Mouse (Mus musculus) heart, embryonic 14.5 days (tissue): ENCODE measurements at regions not wholly inside any gene's neighbourhood (a gene's known extent, or its start where the extent isn't known, plus 50 kb on each side); places are given as distances from the start of the nearest gene placed in this dataset.
A peak's percentile ranks its signal among the peaks of the same experiment; 100 is the strongest.

Source experiments
- ATAC-seq: fragments of 200-750 bp; cut with Nextera tagmentation; 2 replicates; pipeline ENCODE4 v1.8.0; 2017; ENCODE audit warnings: low read depth, moderate TSS enrichment; ENCODE audit not compliant: insufficient number of reproducible peaks, insufficient read depth, low FRiP score
- H3K27ac ChIP-seq, 2 experiments: fragments of 200-500 bp in 1 of 2; fragments of 300-500 bp in 1 of 2; sonication (generic) in 1 of 2; replicated peaks in 1 of 2; 2 replicates each; pipeline ENCODE4 v1.5.1; 2012 to 2014; ENCODE audit warnings: low read depth in 2 of 2, low read length in 2 of 2, control low read depth in 1 of 2, mild to moderate bottlenecking in 1 of 2, mixed read lengths in 1 of 2; ENCODE audit not compliant: control insufficient read depth in 1 of 2, insufficient read depth in 1 of 2
- H3K27me3 ChIP-seq: fragments of 300-500 bp; sonication (generic); 2 replicates; pipeline ENCODE4 v1.6.1; 2014; ENCODE audit warnings: mild to moderate bottlenecking, low read length, control low read depth; ENCODE audit not compliant: control insufficient read depth, insufficient read depth
- H3K36me3 ChIP-seq: fragments of 300-500 bp; sonication (generic); 2 replicates; pipeline ENCODE4 v1.6.1; 2014; ENCODE audit warnings: mild to moderate bottlenecking, control low read depth, low read length, mixed read lengths; ENCODE audit not compliant: control insufficient read depth, insufficient read depth
- H3K4me1 ChIP-seq, 2 experiments: fragments of 200-500 bp in 1 of 2; fragments of 300-500 bp in 1 of 2; sonication (generic) in 1 of 2; 2 replicates each; pipeline ENCODE4 v1.6.1; 2012 to 2014; ENCODE audit warnings: low read length in 2 of 2, control low read depth in 1 of 2, mixed read lengths in 1 of 2; ENCODE audit not compliant: control insufficient read depth in 2 of 2, insufficient read depth in 2 of 2
- H3K4me2 ChIP-seq: fragments of 300-500 bp; sonication (generic); 2 replicates; pipeline ENCODE4 v1.6.1; 2014; ENCODE audit warnings: mild to moderate bottlenecking, low read length
- H3K4me3 ChIP-seq, 2 experiments: fragments of 200-500 bp in 1 of 2; fragments of 300-500 bp in 1 of 2; sonication (generic) in 1 of 2; 2 replicates each; pipeline ENCODE4 v1.5.1; 2012 to 2014; ENCODE audit warnings: low read length in 2 of 2, mild to moderate bottlenecking in 2 of 2, control low read depth in 1 of 2, low read depth in 1 of 2, moderate library complexity in 1 of 2; ENCODE audit not compliant: control insufficient read depth in 1 of 2, insufficient read depth in 1 of 2
- H3K9ac ChIP-seq: fragments of 300-500 bp; sonication (generic); 2 replicates; pipeline ENCODE4 v1.6.1; 2014; ENCODE audit warnings: mild to moderate bottlenecking, low read length
- H3K9me3 ChIP-seq: fragments of 300-500 bp; sonication (generic); 2 replicates; pipeline ENCODE4 v1.6.1; 2016; ENCODE audit warnings: low read length, control low read depth; ENCODE audit not compliant: control insufficient read depth
- WGBS: fragments of 180-500 bp; shearing (Covaris S2); extraction: QIAGEN DNeasy Blood & Tissue Kit; methylation state at CpG from one replicate; pipeline ENCODE4 v1.1.7; 2014; 5-methylcytosine and 5-hydroxymethylcytosine counted together

DNA sequence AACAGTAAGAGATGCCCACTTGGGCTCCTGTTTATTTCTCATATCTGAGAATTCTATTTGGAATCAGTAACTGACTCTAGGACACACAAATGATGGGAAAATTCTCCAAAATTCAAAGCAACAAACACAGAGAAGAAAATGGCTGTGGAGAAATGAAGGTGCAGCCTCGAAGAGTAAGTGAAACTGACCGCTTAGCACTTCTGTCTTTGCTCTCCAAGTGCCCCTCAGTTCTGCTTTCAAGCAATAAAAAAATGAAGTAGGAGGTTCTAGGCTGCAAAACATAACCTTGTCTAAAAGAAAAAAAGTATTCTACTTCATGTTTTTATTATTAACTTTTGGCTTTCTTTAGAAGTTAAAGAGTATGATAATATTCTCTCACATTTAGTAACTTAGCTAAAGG lies 79.0 kb downstream of the Zbtb18 start:
- WGBS = 89% methylated on average over 2 of the region's 2 CpGs
- H3K4me2 ChIP-seq = no peak overlapping the region
- no peak overlapping the region for H3K9ac ChIP-seq
- no peak for ATAC-seq
- no peak overlapping the region for H3K4me3 ChIP-seq
- H3K27me3 ChIP-seq = no peaks in the 10 kb centered on the region
- no peaks in the 10 kb centered on the region for H3K36me3 ChIP-seq
- no peaks in the 10 kb centered on the region for H3K9me3 ChIP-seq
- H3K4me1 ChIP-seq = no peaks in the 10 kb centered on the region
- H3K27ac ChIP-seq = no peak overlapping the region

- Histone ChIP-seq H3K27me3 (no peaks in the 10 kb centered on the region), H3K27ac (no peak overlapping the region), H3K4me2 (no peak overlapping the region), H3K4me1 (no peaks in the 10 kb centered on the region), H3K4me3 (no peak overlapping the region), H3K9ac (no peak overlapping the region), H3K36me3 (no peaks in the 10 kb centered on the region), H3K9me3 (no peaks in the 10 kb centered on the region)
- 68% methylated on average over 6 of the region's 6 CpGs for WGBS
- no peak for ATAC-seq
Measured at GRCm38 (mm10) chr1:177525141-177525540, 83.0 kb downstream of the Zbtb18 start.

DNA sequence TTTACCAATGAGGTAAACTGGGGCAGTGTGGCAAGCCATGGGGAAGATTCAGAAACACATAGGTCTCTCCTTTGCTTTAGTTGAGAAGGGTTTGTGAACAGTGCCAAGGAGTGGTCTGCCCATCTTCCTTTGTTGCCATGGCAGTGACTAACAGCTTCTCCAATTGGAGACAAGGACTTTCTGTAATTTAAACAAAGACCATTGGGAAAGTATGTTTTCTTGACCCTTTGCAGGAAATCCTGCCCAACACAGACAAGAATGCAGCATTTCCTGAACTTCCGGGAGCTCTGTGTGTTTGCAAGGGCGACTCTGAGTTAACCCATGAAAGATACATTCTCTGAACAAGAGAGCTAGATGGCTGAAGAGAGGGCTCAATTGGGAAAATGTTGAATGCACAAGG lies 89.6 kb downstream of the Zbtb18 start:
- Histone ChIP-seq H3K27ac (peak overlapping the region; percentile 29 to 39; a peak in 1 of 4 replicates), H3K4me1 (no peaks in the 10 kb centered on the region; a peak in 2 of 4 replicates), H3K9ac (no peak overlapping the region), H3K9me3 (no peaks in the 10 kb centered on the region), H3K4me2 (no peak overlapping the region), H3K27me3 (no peaks in the 10 kb centered on the region), H3K36me3 (no peaks in the 10 kb centered on the region), H3K4me3 (no peak overlapping the region)
- ATAC-seq = peak; percentile 69
- 55% methylated on average over 2 of the region's 2 CpGs for WGBS

- H3K4me2 ChIP-seq = no peak overlapping the region
- H3K36me3 ChIP-seq = no peaks in the 10 kb centered on the region
- no peak for ATAC-seq
- no peaks in the 10 kb centered on the region for H3K9me3 ChIP-seq
- no peaks in the 10 kb centered on the region; a peak in 2 of 4 replicates for H3K4me1 ChIP-seq
- H3K27me3 ChIP-seq = no peaks in the 10 kb centered on the region
- no peak overlapping the region for H3K4me3 ChIP-seq
- no peak overlapping the region for H3K9ac ChIP-seq
- H3K27ac ChIP-seq = no peak overlapping the region
- WGBS = 90% methylated on average over 2 of the region's 2 CpGs
Measured at GRCm38 (mm10) chr1:177532656-177533055, 90.5 kb downstream of the Zbtb18 start.

DNA sequence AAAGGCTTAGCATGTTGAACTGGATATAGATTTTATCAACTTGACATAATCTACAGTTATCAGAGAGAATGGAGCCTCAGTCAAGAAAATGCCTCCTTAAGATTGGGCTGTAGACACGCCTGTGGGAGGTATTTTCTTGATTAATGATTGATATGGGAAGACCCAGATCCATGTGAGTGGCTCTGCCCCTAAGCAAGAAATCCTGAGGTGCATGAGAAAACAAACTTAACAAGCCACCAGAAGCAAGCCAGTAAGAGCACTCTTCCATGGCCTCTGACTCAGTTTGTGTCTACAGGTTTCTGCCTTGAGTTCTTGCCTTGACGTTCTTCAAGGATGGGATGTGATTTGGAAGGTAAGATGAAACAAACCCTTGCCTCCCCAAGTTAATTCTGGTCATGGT lies 91.2 kb downstream of the Zbtb18 start:
- no peaks in the 10 kb centered on the region for H3K9me3 ChIP-seq
- H3K27ac ChIP-seq = no peak overlapping the region
- no peak for ATAC-seq
- no peaks in the 10 kb centered on the region for H3K36me3 ChIP-seq
- no peaks in the 10 kb centered on the region for H3K27me3 ChIP-seq
- H3K4me2 ChIP-seq = no peak overlapping the region
- WGBS = 68% methylated on average over 2 of the region's 2 CpGs
- H3K4me3 ChIP-seq = no peak overlapping the region
- H3K9ac ChIP-seq = no peak overlapping the region
- no peaks in the 10 kb centered on the region; a peak in 2 of 4 replicates for H3K4me1 ChIP-seq

DNA sequence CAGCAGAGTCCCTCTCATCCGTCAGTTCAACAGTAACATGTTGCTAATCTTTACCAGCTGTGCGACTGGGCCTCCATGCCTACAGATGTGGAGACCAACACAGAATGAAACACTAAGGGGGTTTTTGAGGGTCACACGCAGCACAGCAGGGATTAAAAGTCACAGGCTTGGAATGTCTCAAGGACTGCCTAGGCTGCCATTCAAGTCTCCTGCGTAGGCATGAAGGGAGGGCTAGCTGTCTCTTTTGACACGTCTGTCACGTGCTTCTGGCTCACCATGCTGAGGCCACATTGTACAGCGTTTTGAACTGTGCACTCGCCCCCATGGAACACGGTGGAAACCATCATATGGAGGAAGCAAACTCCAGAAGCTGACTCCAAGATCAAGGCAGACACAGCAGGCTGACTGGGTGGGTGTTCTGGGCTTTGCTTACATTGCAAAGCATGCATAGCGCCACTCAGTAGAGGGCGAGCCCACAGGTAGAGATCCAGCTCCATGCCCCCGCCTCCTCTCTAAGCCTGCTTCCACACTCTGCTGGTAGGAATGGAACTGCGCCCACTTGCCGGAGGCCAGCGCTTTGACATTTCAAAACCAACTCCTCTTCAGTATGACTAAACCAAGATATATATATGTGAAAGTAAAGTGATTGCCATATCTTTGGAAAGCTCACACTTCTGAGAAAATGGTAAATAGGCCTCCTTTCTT lies 103.0 kb downstream of the Zbtb18 start:
- H3K4me1 ChIP-seq = no peaks in the 10 kb centered on the region
- no peak overlapping the region for H3K4me2 ChIP-seq
- no peak overlapping the region for H3K27ac ChIP-seq
- H3K36me3 ChIP-seq = no peaks in the 10 kb centered on the region
- WGBS = 83% methylated on average over 15 of the region's 15 CpGs
- H3K4me3 ChIP-seq = no peak overlapping the region
- ATAC-seq = no peak
- H3K9me3 ChIP-seq = no peaks in the 10 kb centered on the region
- no peak overlapping the region for H3K9ac ChIP-seq
- H3K27me3 ChIP-seq = no peaks in the 10 kb centered on the region

- WGBS = 82% methylated on average over 6 of the region's 6 CpGs
- Histone ChIP-seq H3K4me1 (no peaks in the 10 kb centered on the region), H3K9ac (no peak overlapping the region), H3K4me2 (no peak overlapping the region), H3K27me3 (no peaks in the 10 kb centered on the region), H3K36me3 (no peaks in the 10 kb centered on the region), H3K27ac (no peak overlapping the region), H3K4me3 (no peak overlapping the region), H3K9me3 (no peaks in the 10 kb centered on the region)
- no peak for ATAC-seq
Measured at GRCm38 (mm10) chr1:177547716-177548115, 105.6 kb downstream of the Zbtb18 start.
